Mouse (Mus musculus) layer of hippocampus, adult 9-10 months (tissue): ENCODE results near the gene H2afz.
"Not testable (repeated sequence)": the region's sequence is repeated elsewhere in the genome, so short reads cannot be mapped to it uniquely, and the experiment has no call there.

ENCODE experiments used
- DNase-seq: peaks from one replicate; pipeline ENCODE4 v3.0.0; 2022; ENCODE audit warnings: low spot score

H2afz gene

GRCm38 (mm10) chr3:137863330-137864123 is 760 bp upstream of the H2afz start:
- DNase-seq, result no peak

GRCm38 (mm10) chr3:137864988-137865982 is 998 bp downstream of the H2afz start:
- DNase-seq, result no peak

GRCm38 (mm10) chr3:137867133-137867436 is 2.8 kb downstream of the H2afz start:
- no peak for DNase-seq

- no peak for DNase-seq
These were observed 3.3 kb downstream of the H2afz start, which contains the start of gene Dnajb14 for GRCm38 (mm10) chr3:137867437-137868093. Gene Dnajb14 (plus strand): TSS chr3:137867675.

GRCm38 (mm10) chr3:137868094-137868913 is 4.0 kb downstream of the H2afz start:
- DNase-seq, result no peak

- no peak for DNase-seq
These were observed 5.1 kb downstream of the H2afz start for GRCm38 (mm10) chr3:137869395-137869794.

- no peak for DNase-seq
These were observed 15.0 kb downstream of the H2afz start for GRCm38 (mm10) chr3:137879313-137879712.

- no peak for DNase-seq
These were observed 15.9 kb downstream of the H2afz start for GRCm38 (mm10) chr3:137880109-137880748.

GRCm38 (mm10) chr3:137881093-137881492 is 16.8 kb downstream of the H2afz start:
- DNase-seq, result no peak

GRCm38 (mm10) chr3:137887961-137888360 is 23.7 kb downstream of the H2afz start:
- no peak for DNase-seq

- DNase-seq, result no peak
These were observed 26.8 kb downstream of the H2afz start for GRCm38 (mm10) chr3:137891089-137891488.

- no peak for DNase-seq
These were observed 27.8 kb downstream of the H2afz start for GRCm38 (mm10) chr3:137892118-137892517.

GRCm38 (mm10) chr3:137893789-137894188 is 29.5 kb downstream of the H2afz start:
- DNase-seq, result no peak

- no peak for DNase-seq
These were observed 30.9 kb downstream of the H2afz start for GRCm38 (mm10) chr3:137895196-137895595.

GRCm38 (mm10) chr3:137896386-137896785 is 32.1 kb downstream of the H2afz start:
- no peak for DNase-seq

- no peak for DNase-seq
These were observed 32.6 kb downstream of the H2afz start for GRCm38 (mm10) chr3:137896867-137897266.

GRCm38 (mm10) chr3:137897685-137898084 is 33.4 kb downstream of the H2afz start:
- no peak for DNase-seq

GRCm38 (mm10) chr3:137900149-137900548 is 35.9 kb downstream of the H2afz start:
- peak; percentile 10 for DNase-seq

GRCm38 (mm10) chr3:137913093-137913492 is 48.8 kb downstream of the H2afz start:
- DNase-seq, result no peak

- not testable (repeated sequence) for DNase-seq
These were observed 50.3 kb downstream of the H2afz start for GRCm38 (mm10) chr3:137914567-137914966.
